Mouse (Mus musculus) G1E (cell line): ENCODE data around the gene Slc38a3.

Experiments used
- CTCF ChIP-seq: IDR thresholded peaks from 2 replicates; pipeline ENCODE4 v1.5.1; 2012; ENCODE audit warnings: low read depth, low read length, inconsistent platforms, mixed read lengths
- GATA1 ChIP-seq: IDR thresholded peaks from 2 replicates; pipeline ENCODE4 v1.6.1; 2012; ENCODE audit warnings: borderline replicate concordance, low read length, inconsistent platforms, mixed read lengths
- GATA2 ChIP-seq: IDR thresholded peaks from 2 replicates; pipeline ENCODE4 v1.6.1; 2012; ENCODE audit warnings: low read depth, low read length, inconsistent platforms, borderline replicate concordance
- POLR2AphosphoS5 ChIP-seq: IDR thresholded peaks from 2 replicates; pipeline ENCODE4 v1.6.1; 2012; ENCODE audit warnings: low read depth, low read length, inconsistent platforms; ENCODE audit not compliant: insufficient replicate concordance
- TAL1 ChIP-seq: conservative IDR thresholded peaks from 2 replicates; pipeline ENCODE4 v1.6.1; 2012; ENCODE audit warnings: low read depth, low read length, inconsistent platforms, mixed read lengths

GRCm38 (mm10) chr9:107697811-107698521 is 28.6 kb upstream of the Slc38a3 start:
- TF ChIP-seq CTCF: no peak
- no peak for TF ChIP-seq POLR2AphosphoS5
- no peak for TF ChIP-seq GATA1
- no peak for TF ChIP-seq GATA2
- TF ChIP-seq TAL1: no peak
